Mouse (Mus musculus): ENCODE data around the gene Ubr3. TPM values are rescaled to one million over a fixed set of nuclear protein-coding genes. Genes with fewer than 3 reads are reported as not detected.
A peak's percentile ranks its signal among the peaks of the same experiment; 100 is the strongest.
"Not testable (repeated sequence)": the region's sequence is repeated elsewhere in the genome, so short reads cannot be mapped to it uniquely, and the experiment has no call there.

The Ubr3 gene
- polyA plus RNA-seq, 1 experiment from 2014 or later: 18.2 TPM

- Histone ChIP-seq H3K9ac (ENCODE audit: low read depth, low read length) (no peak overlapping the region), H3K4me3 (ENCODE audit: low read depth, low read length) (no peak overlapping the region), H3K27ac (ENCODE audit: low read depth, low read length) (no peak overlapping the region), H3K4me1 (replicated peaks; ENCODE audit: control insufficient read depth, insufficient read depth, low read length) (peaks cover 2% of the 10 kb centered on the region; the same call in 1 of the 2 replicates), H3K4me2 (replicated peaks; ENCODE audit: low read depth, low read length) (no peak overlapping the region), H3K27me3 (ENCODE audit: control insufficient read depth, insufficient read depth, low read length) (no peaks in the 10 kb centered on the region), H3K36me3 (ENCODE audit: control insufficient read depth, insufficient read depth, low read length) (no peaks in the 10 kb centered on the region), H3K9me3 (ENCODE audit: control insufficient read depth, low read length) (no peaks in the 10 kb centered on the region)
- ATAC-seq (ENCODE audit: low FRiP score) (no peak), DNase-seq (ENCODE audit: low spot score) (peak; percentile 19)
- 53% methylated on average over 14 of the region's 14 CpGs for WGBS
Measured at GRCm38 (mm10) chr2:69895502-69896223, 1.4 kb upstream of the Ubr3 start.

- ATAC-seq (ENCODE audit: low FRiP score) (no peak), DNase-seq (ENCODE audit: low spot score) (no peak)
- whole genome bisulfite sequencing: 97% methylated on average over 4 of the region's 4 CpGs
- no peak overlapping the region for H3K27ac ChIP-seq (ENCODE audit: low read depth, low read length)
- H3K9me3 ChIP-seq (ENCODE audit: control insufficient read depth, low read length): no peaks in the 10 kb centered on the region
- peaks cover 2% of the 10 kb centered on the region; the same call in 1 of the 2 replicates for H3K4me1 ChIP-seq (replicated peaks; ENCODE audit: control insufficient read depth, insufficient read depth, low read length)
- H3K36me3 ChIP-seq (ENCODE audit: control insufficient read depth, insufficient read depth, low read length): no peaks in the 10 kb centered on the region
- no peak overlapping the region for H3K4me2 ChIP-seq (replicated peaks; ENCODE audit: low read depth, low read length)
- H3K4me3 ChIP-seq (ENCODE audit: low read depth, low read length): no peak overlapping the region
- no peak overlapping the region for H3K9ac ChIP-seq (ENCODE audit: low read depth, low read length)
- no peaks in the 10 kb centered on the region for H3K27me3 ChIP-seq (ENCODE audit: control insufficient read depth, insufficient read depth, low read length)
Measured at GRCm38 (mm10) chr2:69896224-69896581, 843 bp upstream of the Ubr3 start.

GRCm38 (mm10) chr2:69897618-69898575, 851 bp downstream of the Ubr3 start:
- peak overlapping the region; percentile 87 for H3K27ac ChIP-seq (ENCODE audit: low read depth, low read length)
- WGBS: under 1% methylated on average over 55 of the region's 55 CpGs
- H3K4me3 ChIP-seq (ENCODE audit: low read depth, low read length): peak overlapping the region; percentile 87
- H3K9me3 ChIP-seq (ENCODE audit: control insufficient read depth, low read length): no peaks in the 10 kb centered on the region
- H3K4me2 ChIP-seq (replicated peaks; ENCODE audit: low read depth, low read length): peak overlapping the region; percentile 88
- ATAC-seq (ENCODE audit: low FRiP score): peak; percentile 71
- peaks cover 2% of the 10 kb centered on the region; the same call in 1 of the 2 replicates for H3K4me1 ChIP-seq (replicated peaks; ENCODE audit: control insufficient read depth, insufficient read depth, low read length)
- H3K27me3 ChIP-seq (ENCODE audit: control insufficient read depth, insufficient read depth, low read length): no peaks in the 10 kb centered on the region
- H3K36me3 ChIP-seq (ENCODE audit: control insufficient read depth, insufficient read depth, low read length): no peaks in the 10 kb centered on the region
- H3K9ac ChIP-seq (ENCODE audit: low read depth, low read length): peak overlapping the region; percentile 94
- DNase-seq (ENCODE audit: low spot score): peak; percentile 66

GRCm38 (mm10) chr2:69903541-69903940, 6.5 kb downstream of the Ubr3 start:
- Histone ChIP-seq H3K27me3 (ENCODE audit: control insufficient read depth, insufficient read depth, low read length) (no peaks in the 10 kb centered on the region), H3K4me2 (replicated peaks; ENCODE audit: low read depth, low read length) (no peak overlapping the region), H3K4me3 (ENCODE audit: low read depth, low read length) (no peak overlapping the region), H3K36me3 (ENCODE audit: control insufficient read depth, insufficient read depth, low read length) (no peaks in the 10 kb centered on the region), H3K4me1 (replicated peaks; ENCODE audit: control insufficient read depth, insufficient read depth, low read length) (peaks cover 2% of the 10 kb centered on the region; the same call in 1 of the 2 replicates), H3K9me3 (ENCODE audit: control insufficient read depth, low read length) (no peaks in the 10 kb centered on the region), H3K9ac (ENCODE audit: low read depth, low read length) (no peak overlapping the region), H3K27ac (ENCODE audit: low read depth, low read length) (no peak overlapping the region)
- ATAC-seq (ENCODE audit: low FRiP score) (no peak), DNase-seq (ENCODE audit: low spot score) (no peak)
- WGBS: 94% methylated on average over 3 of the region's 3 CpGs

GRCm38 (mm10) chr2:69907394-69907793, 10.3 kb downstream of the Ubr3 start:
- DNase-seq (ENCODE audit: low spot score); H3K27me3 ChIP-seq (ENCODE audit: control insufficient read depth, insufficient read depth, low read length): not testable (repeated sequence)
- WGBS: 80% methylated on average over 4 of the region's 4 CpGs

GRCm38 (mm10) chr2:69912801-69913200, 15.8 kb downstream of the Ubr3 start:
- Histone ChIP-seq H3K4me3 (ENCODE audit: low read depth, low read length) (no peak overlapping the region), H3K4me2 (replicated peaks; ENCODE audit: low read depth, low read length) (no peak overlapping the region), H3K27ac (ENCODE audit: low read depth, low read length) (no peak overlapping the region), H3K4me1 (replicated peaks; ENCODE audit: control insufficient read depth, insufficient read depth, low read length) (no peaks in the 10 kb centered on the region), H3K36me3 (ENCODE audit: control insufficient read depth, insufficient read depth, low read length) (no peaks in the 10 kb centered on the region), H3K9me3 (ENCODE audit: control insufficient read depth, low read length) (no peaks in the 10 kb centered on the region), H3K27me3 (ENCODE audit: control insufficient read depth, insufficient read depth, low read length) (no peaks in the 10 kb centered on the region), H3K9ac (ENCODE audit: low read depth, low read length) (no peak overlapping the region)
- DNase-seq (ENCODE audit: low spot score) (no peak), ATAC-seq (ENCODE audit: low FRiP score) (no peak)
- WGBS: 41% methylated on average over 2 of the region's 2 CpGs

More at GRCm38 (mm10) chr2:69907394-69907793, 10.3 kb downstream of the Ubr3 start:
- H3K27ac ChIP-seq (ENCODE audit: low read depth, low read length); ATAC-seq (ENCODE audit: low FRiP score); H3K4me2 ChIP-seq (replicated peaks; ENCODE audit: low read depth, low read length); H3K36me3 ChIP-seq (ENCODE audit: control insufficient read depth, insufficient read depth, low read length); H3K9ac ChIP-seq (ENCODE audit: low read depth, low read length); H3K9me3 ChIP-seq (ENCODE audit: control insufficient read depth, low read length); H3K4me3 ChIP-seq (ENCODE audit: low read depth, low read length); H3K4me1 ChIP-seq (replicated peaks; ENCODE audit: control insufficient read depth, insufficient read depth, low read length): not testable (repeated sequence)

- no peaks in the 10 kb centered on the region for H3K9me3 ChIP-seq (ENCODE audit: control insufficient read depth, low read length)
- no peaks in the 10 kb centered on the region for H3K27me3 ChIP-seq (ENCODE audit: control insufficient read depth, insufficient read depth, low read length)
- ATAC-seq (ENCODE audit: low FRiP score) (no peak), DNase-seq (ENCODE audit: low spot score) (no peak)
- H3K27ac ChIP-seq (ENCODE audit: low read depth, low read length): no peak overlapping the region
- H3K4me1 ChIP-seq (replicated peaks; ENCODE audit: control insufficient read depth, insufficient read depth, low read length): no peaks in the 10 kb centered on the region
- H3K36me3 ChIP-seq (ENCODE audit: control insufficient read depth, insufficient read depth, low read length): no peaks in the 10 kb centered on the region
- no peak overlapping the region for H3K4me2 ChIP-seq (replicated peaks; ENCODE audit: low read depth, low read length)
- H3K4me3 ChIP-seq (ENCODE audit: low read depth, low read length): no peak overlapping the region
- 100% methylated on average over 3 of the region's 3 CpGs for WGBS
- H3K9ac ChIP-seq (ENCODE audit: low read depth, low read length): no peak overlapping the region
Measured at GRCm38 (mm10) chr2:69917301-69917700, 20.3 kb downstream of the Ubr3 start.

GRCm38 (mm10) chr2:69924943-69925342, 27.9 kb downstream of the Ubr3 start:
- Histone ChIP-seq H3K4me1 (replicated peaks; ENCODE audit: control insufficient read depth, insufficient read depth, low read length) (no peaks in the 10 kb centered on the region), H3K36me3 (ENCODE audit: control insufficient read depth, insufficient read depth, low read length) (no peaks in the 10 kb centered on the region), H3K27ac (ENCODE audit: low read depth, low read length) (no peak overlapping the region), H3K9me3 (ENCODE audit: control insufficient read depth, low read length) (no peaks in the 10 kb centered on the region), H3K4me2 (replicated peaks; ENCODE audit: low read depth, low read length) (no peak overlapping the region), H3K9ac (ENCODE audit: low read depth, low read length) (no peak overlapping the region), H3K4me3 (ENCODE audit: low read depth, low read length) (no peak overlapping the region), H3K27me3 (ENCODE audit: control insufficient read depth, insufficient read depth, low read length) (no peaks in the 10 kb centered on the region)
- DNase-seq (ENCODE audit: low spot score): no peak
- ATAC-seq (ENCODE audit: low FRiP score): no peak
- 86% methylated on average over 3 of the region's 3 CpGs for WGBS
